Mouse (Mus musculus) lung, embryonic 16.5 days (tissue): Measurements from ENCODE around the gene Tat. TPM values are rescaled to one million over a fixed set of nuclear protein-coding genes. Genes with fewer than 3 reads are reported as not detected.
A peak's percentile ranks its signal among the peaks of the same experiment; 100 is the strongest.

ENCODE experiments used
- ATAC-seq: fragments of 200-750 bp; cut with Nextera tagmentation; 2 replicates; pipeline ENCODE4 v1.8.0; 2017; ENCODE audit warnings: low read depth, mild to moderate bottlenecking, moderate library complexity
- H3K27ac ChIP-seq: fragments of 300-500 bp; sonication (generic); 2 replicates; pipeline ENCODE4 v1.5.1; 2014; ENCODE audit warnings: mild to moderate bottlenecking, control low read depth, low read length
- H3K27me3 ChIP-seq: fragments of 300-500 bp; sonication (generic); 2 replicates; pipeline ENCODE4 v1.6.1; 2014; ENCODE audit warnings: low read depth, low read length, mixed read lengths; ENCODE audit not compliant: control insufficient read depth, insufficient read depth
- H3K36me3 ChIP-seq: fragments of 300-500 bp; sonication (generic); 2 replicates; pipeline ENCODE4 v1.6.1; 2014; ENCODE audit warnings: low read length; ENCODE audit not compliant: control insufficient read depth, insufficient read depth
- H3K4me1 ChIP-seq: fragments of 300-500 bp; sonication (generic); replicated peaks from 2 replicates; pipeline ENCODE4 v1.6.1; 2014; ENCODE audit warnings: low read length, mixed read lengths; ENCODE audit not compliant: control insufficient read depth, insufficient read depth
- H3K4me2 ChIP-seq: fragments of 300-500 bp; sonication (generic); 2 replicates; pipeline ENCODE4 v1.6.1; 2014; ENCODE audit warnings: low read depth, low read length, control low read depth
- H3K4me3 ChIP-seq: fragments of 300-500 bp; sonication (generic); 2 replicates; pipeline ENCODE4 v1.5.1; 2014; ENCODE audit warnings: mild to moderate bottlenecking, low read length, control low read depth
- H3K9ac ChIP-seq: fragments of 300-500 bp; sonication (generic); 2 replicates; pipeline ENCODE4 v1.6.1; 2014; ENCODE audit warnings: low read length, control low read depth
- H3K9me3 ChIP-seq: fragments of 300-500 bp; sonication (generic); 2 replicates; pipeline ENCODE4 v1.6.1; 2016; ENCODE audit warnings: low read length; ENCODE audit not compliant: control insufficient read depth
- WGBS: fragments of 180-500 bp; shearing (Covaris S2); extraction: QIAGEN DNeasy Blood & Tissue Kit; methylation state at CpG from one replicate; pipeline ENCODE4 v1.1.7; 2014; 5-methylcytosine and 5-hydroxymethylcytosine counted together
- polyA plus RNA-seq: library from polyadenylated mRNA; unstranded; fragments of >200 nt; fragmentation: Nextera tagmentation; extraction: Ambion mirVana; gene quantifications from 2 replicates; pipeline ENCODE4 v1.2.1, GENCODE M21; 2015

The Tat gene
- polyA plus RNA-seq, 1 experiment from 2014 or later, result 0.16 TPM

- no peaks in the 10 kb centered on the region for H3K9me3 ChIP-seq
- H3K27ac ChIP-seq, result 0 out of 2 replicates have a peak overlapping the region, but pooled peaks have one; percentile 18
- peak; percentile 60 for ATAC-seq
- H3K4me3 ChIP-seq, result no peak overlapping the region
- H3K9ac ChIP-seq, result no peak overlapping the region
- WGBS, result 7% methylated on average over 16 of the region's 16 CpGs
- peaks cover 9% of the 10 kb centered on the region; the same call in 1 of the 2 replicates for H3K4me1 ChIP-seq
- peak overlapping the region; percentile 19 for H3K4me2 ChIP-seq
- H3K36me3 ChIP-seq, result no peaks in the 10 kb centered on the region
- H3K27me3 ChIP-seq, result peaks cover 17% of the 10 kb centered on the region
These were observed 32.8 kb upstream of the Tat start for GRCm38 (mm10) chr8:109957167-109958028.

GRCm38 (mm10) chr8:109958036-109958655, 32.1 kb upstream of the Tat start:
- no peaks in the 10 kb centered on the region for H3K9me3 ChIP-seq
- peak overlapping the region; percentile 70 for H3K27ac ChIP-seq
- no peaks in the 10 kb centered on the region for H3K36me3 ChIP-seq
- peaks cover 21% of the 10 kb centered on the region for H3K27me3 ChIP-seq
- no peak overlapping the region for H3K9ac ChIP-seq
- ATAC-seq, result no peak
- 0 out of 2 replicates have a peak overlapping the region, but pooled peaks have one; percentile 15 for H3K4me2 ChIP-seq
- 20% methylated on average over 12 of the region's 12 CpGs for WGBS
- H3K4me3 ChIP-seq, result no peak overlapping the region
- peaks cover 10% of the 10 kb centered on the region; the same call in 1 of the 2 replicates for H3K4me1 ChIP-seq

- no peaks in the 10 kb centered on the region for H3K36me3 ChIP-seq
- WGBS, result 66% methylated on average over 4 of the region's 4 CpGs
These were observed 31.1 kb upstream of the Tat start for GRCm38 (mm10) chr8:109959112-109959511.

GRCm38 (mm10) chr8:109961693-109962367, 28.4 kb upstream of the Tat start, which contains the start of gene Marveld3:
Marveld3 (minus strand) TSS chr8:109962203.
- ATAC-seq, result peak; percentile 70
- Histone ChIP-seq H3K4me2 (peak within 1 kb of the TSS; percentile 63), H3K4me1 (peaks cover 11% of the 10 kb centered on the region; the same call in 1 of the 2 replicates), H3K4me3 (peak within 1 kb of the TSS; percentile 58), H3K36me3 (no peaks in the 10 kb centered on the region), H3K9ac (peak within 1 kb of the TSS; percentile 65), H3K9me3 (no peaks in the 10 kb centered on the region), H3K27me3 (peaks cover 21% of the 10 kb centered on the region), H3K27ac (no peak within 1 kb of the TSS)
- 2% methylated on average over 64 of the region's 64 CpGs for WGBS

More at GRCm38 (mm10) chr8:109959112-109959511, 31.1 kb upstream of the Tat start:
- H3K27ac ChIP-seq, result no peak overlapping the region
- peaks cover 21% of the 10 kb centered on the region for H3K27me3 ChIP-seq
- peaks cover 11% of the 10 kb centered on the region; the same call in 1 of the 2 replicates for H3K4me1 ChIP-seq
- no peaks in the 10 kb centered on the region for H3K9me3 ChIP-seq
- H3K4me2 ChIP-seq, result no peak overlapping the region
- no peak for ATAC-seq
- H3K4me3 ChIP-seq, result no peak overlapping the region
- no peak overlapping the region for H3K9ac ChIP-seq

GRCm38 (mm10) chr8:109962896-109963295, 27.3 kb upstream of the Tat start:
- WGBS, result 56% methylated on average over 9 of the region's 9 CpGs

GRCm38 (mm10) chr8:109963421-109963820, 26.8 kb upstream of the Tat start:
- 43% methylated on average over 13 of the region's 13 CpGs for WGBS
- ATAC-seq, result no peak
- peaks cover 22% of the 10 kb centered on the region for H3K27me3 ChIP-seq

More at GRCm38 (mm10) chr8:109962896-109963295, 27.3 kb upstream of the Tat start:
- H3K27me3 ChIP-seq, result peaks cover 21% of the 10 kb centered on the region
- no peak overlapping the region for H3K4me3 ChIP-seq
- H3K36me3 ChIP-seq, result no peaks in the 10 kb centered on the region
- peaks cover 4% of the 10 kb centered on the region; the same call in 1 of the 2 replicates for H3K4me1 ChIP-seq
- H3K27ac ChIP-seq, result no peak overlapping the region
- ATAC-seq, result no peak
- no peaks in the 10 kb centered on the region for H3K9me3 ChIP-seq
- H3K4me2 ChIP-seq, result no peak overlapping the region
- no peak overlapping the region for H3K9ac ChIP-seq

GRCm38 (mm10) chr8:109964106-109964505, 26.1 kb upstream of the Tat start:
- Histone ChIP-seq H3K4me3 (no peak overlapping the region), H3K36me3 (no peaks in the 10 kb centered on the region), H3K4me1 (0 out of 2 replicates have a peak, but pooled peaks cover 4% of the 10 kb centered on the region), H3K27ac (no peak overlapping the region), H3K27me3 (peaks cover 25% of the 10 kb centered on the region), H3K9me3 (no peaks in the 10 kb centered on the region), H3K9ac (no peak overlapping the region), H3K4me2 (no peak overlapping the region)
- 59% methylated on average over 4 of the region's 4 CpGs for whole genome bisulfite sequencing
- ATAC-seq, result no peak

More at GRCm38 (mm10) chr8:109963421-109963820, 26.8 kb upstream of the Tat start:
- peaks cover 4% of the 10 kb centered on the region; the same call in 1 of the 2 replicates for H3K4me1 ChIP-seq
- no peak overlapping the region for H3K9ac ChIP-seq
- H3K4me3 ChIP-seq, result no peak overlapping the region
- H3K4me2 ChIP-seq, result no peak overlapping the region
- no peak overlapping the region for H3K27ac ChIP-seq
- H3K9me3 ChIP-seq, result no peaks in the 10 kb centered on the region
- no peaks in the 10 kb centered on the region for H3K36me3 ChIP-seq

GRCm38 (mm10) chr8:109968837-109969236, 21.4 kb upstream of the Tat start:
- Histone ChIP-seq H3K4me2 (no peak overlapping the region), H3K27me3 (peaks cover 4% of the 10 kb centered on the region; the same call in 1 of the 2 replicates), H3K4me3 (no peak overlapping the region), H3K36me3 (no peaks in the 10 kb centered on the region), H3K4me1 (no peaks in the 10 kb centered on the region), H3K9ac (no peak overlapping the region), H3K27ac (no peak overlapping the region), H3K9me3 (no peaks in the 10 kb centered on the region)
- 51% methylated on average over 10 of the region's 10 CpGs for WGBS
- ATAC-seq, result no peak
